Mouse (Mus musculus) spleen, adult 2 months (tissue): ENCODE results near the gene 1190005I06Rik.

Experiments used
- CTCF ChIP-seq: fragments of 200-500 bp; IDR thresholded peaks from 2 replicates; pipeline ENCODE4 v1.5.1; 2011; ENCODE audit warnings: mild to moderate bottlenecking, inconsistent platforms; ENCODE audit not compliant: insufficient read depth, insufficient read length, insufficient replicate concordance; ENCODE audit errors: extremely low read depth
- POLR2A ChIP-seq: fragments of 200-500 bp; IDR thresholded peaks from 2 replicates; pipeline ENCODE4 v1.6.1; 2011; ENCODE audit warnings: low read depth, low read length, inconsistent platforms

- TF ChIP-seq POLR2A (no peak), CTCF (no peak)
Measured at GRCm38 (mm10) chr8:120684082-120684481, 36.6 kb upstream of the 1190005I06Rik start.
